Mouse (Mus musculus) bone marrow macrophage, adult 2 months (primary cell): ENCODE data around the gene Pla2g4b. TPM values are rescaled to one million over a fixed set of nuclear protein-coding genes. Genes with fewer than 3 reads are reported as not detected.
A peak's percentile ranks its signal among the peaks of the same experiment; 100 is the strongest.

ENCODE experiments used
- H3K27ac ChIP-seq: 2 replicates; pipeline ENCODE4 v1.5.1; 2012; ENCODE audit warnings: low read depth, low read length; ENCODE audit not compliant: insufficient read depth
- H3K4me1 ChIP-seq: 2 replicates; pipeline ENCODE4 v1.6.1; 2012; ENCODE audit warnings: low read length; ENCODE audit not compliant: control insufficient read depth, insufficient read depth
- H3K4me3 ChIP-seq: 2 replicates; pipeline ENCODE4 v1.5.1; 2012; ENCODE audit warnings: mild to moderate bottlenecking, low read length, moderate library complexity; ENCODE audit not compliant: insufficient read depth
- CTCF ChIP-seq: IDR thresholded peaks from 2 replicates; pipeline ENCODE4 v1.5.1; 2012; ENCODE audit warnings: low read depth, mild to moderate bottlenecking, low read length, moderate library complexity
- POLR2A ChIP-seq: IDR thresholded peaks from 2 replicates; pipeline ENCODE4 v1.6.1; 2012; ENCODE audit warnings: mild to moderate bottlenecking, low read depth, low read length, borderline replicate concordance
- polyA plus RNA-seq: library from polyadenylated mRNA; stranded (reverse); fragments of >200 nt; gene quantifications from 2 replicates; pipeline ENCODE4 v1.2.4, GENCODE M21; 2012; ENCODE audit not compliant: missing spikeins, insufficient read depth, insufficient read length

Gene Pla2g4b
- polyA plus RNA-seq, 1 experiment, result 1.4 TPM

DNA sequence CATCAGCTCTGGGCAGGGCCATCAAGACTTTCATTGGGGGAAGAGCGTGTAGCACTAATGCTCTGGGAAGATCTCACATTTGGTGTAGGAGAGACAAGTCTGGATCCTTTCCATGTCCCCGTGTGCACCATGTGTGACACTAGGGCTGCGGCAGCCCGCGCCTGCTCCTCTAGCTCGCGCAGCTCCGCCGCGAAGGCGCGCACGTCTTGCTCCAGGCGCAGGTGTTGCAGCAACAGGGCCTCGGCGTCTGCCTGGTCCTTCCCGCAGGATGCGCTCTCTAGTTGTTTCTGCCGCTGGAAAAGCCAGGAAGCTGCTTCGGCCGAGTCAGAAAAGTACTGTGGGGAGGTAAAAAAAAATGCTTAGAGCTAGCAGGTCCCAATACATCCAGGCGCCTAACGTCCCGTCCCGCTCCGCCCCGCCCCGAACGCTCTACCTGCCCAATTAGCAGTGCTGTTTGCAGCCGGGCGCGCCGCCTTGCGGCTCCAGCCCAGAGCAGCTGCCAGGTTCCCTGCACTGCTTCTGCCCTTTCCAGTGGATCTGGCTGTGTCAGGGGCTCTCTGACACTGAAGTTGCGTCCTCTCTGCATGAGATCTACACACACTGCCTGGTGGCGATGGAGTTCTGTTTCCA lies 43.0 kb downstream of the Pla2g4b start:
- 0 out of 2 replicates have a peak, but pooled peaks cover 2% of the 10 kb centered on the region for H3K4me1 ChIP-seq
- no peak overlapping the region for H3K27ac ChIP-seq
- H3K4me3 ChIP-seq, result peak overlapping the region; percentile 9; the same call in 1 of the 2 replicates
- TF ChIP-seq CTCF (no peak), POLR2A (no peak)

DNA sequence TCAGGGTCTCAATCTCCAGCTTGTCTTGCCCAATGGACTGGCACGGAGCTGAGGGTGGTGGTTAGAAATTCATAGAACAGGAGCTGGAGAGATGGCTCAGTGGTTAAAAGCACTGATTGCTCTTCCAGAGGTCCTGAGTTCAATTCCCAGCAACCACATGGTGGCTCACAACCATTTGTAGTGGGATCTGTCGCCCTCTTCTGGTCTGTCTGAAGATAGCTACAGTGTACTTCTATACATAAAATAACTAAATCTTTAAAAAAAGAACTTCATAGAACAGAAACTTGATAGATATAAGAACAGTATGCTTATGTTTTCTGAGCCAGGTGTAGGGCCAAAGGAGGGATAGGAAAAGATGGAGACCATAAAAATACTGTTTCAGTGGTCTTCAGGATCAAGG lies 49.2 kb downstream of the Pla2g4b start:
- no peak overlapping the region for H3K27ac ChIP-seq
- no peak for TF ChIP-seq POLR2A
- TF ChIP-seq CTCF, result no peak
- no peak overlapping the region for H3K4me3 ChIP-seq
- peaks cover 2% of the 10 kb centered on the region; the same call in 1 of the 2 replicates for H3K4me1 ChIP-seq

DNA sequence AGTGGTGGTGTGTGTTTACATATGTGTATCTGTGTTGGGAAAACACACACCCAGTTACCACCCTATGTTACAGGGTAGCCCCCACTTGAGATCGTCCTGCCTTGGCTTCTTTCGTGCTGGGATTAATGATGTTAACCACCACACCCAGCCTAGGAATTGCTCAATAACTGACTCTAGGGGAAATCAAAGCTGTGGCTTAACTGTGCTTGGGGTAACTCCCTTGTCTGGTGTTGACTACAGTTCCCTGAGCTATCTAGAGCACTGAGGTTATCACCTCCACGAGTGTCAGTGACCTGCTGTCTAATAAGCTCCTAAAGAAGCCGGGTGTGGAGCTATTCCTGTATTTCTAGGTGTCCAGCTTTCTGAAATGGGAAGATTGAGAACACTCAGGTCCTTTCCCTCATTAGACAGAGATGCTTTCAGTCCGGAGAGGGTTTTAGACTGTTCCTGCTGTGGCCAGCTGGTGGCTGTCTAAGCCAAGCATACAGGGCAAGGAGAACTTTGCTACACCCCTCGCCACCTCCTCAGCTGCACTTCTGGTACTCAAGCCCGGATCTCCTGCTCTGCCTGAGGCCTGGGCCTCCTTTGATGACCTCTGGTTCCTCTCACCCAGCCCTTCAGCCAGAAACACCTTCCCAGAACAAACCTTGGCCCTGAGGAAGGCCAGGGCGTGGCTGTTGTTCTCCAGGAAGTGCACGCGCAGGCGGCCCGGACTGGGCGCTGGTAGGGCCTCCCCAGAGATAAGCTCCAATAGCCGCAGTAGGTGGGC lies 51.6 kb downstream of the Pla2g4b start:
- no peak overlapping the region for H3K4me3 ChIP-seq
- 0 out of 2 replicates have a peak, but pooled peaks have one; percentile 27 for TF ChIP-seq CTCF
- no peak for TF ChIP-seq POLR2A
- peaks cover 2% of the 10 kb centered on the region; the same call in 1 of the 2 replicates for H3K4me1 ChIP-seq
- no peak overlapping the region for H3K27ac ChIP-seq

DNA sequence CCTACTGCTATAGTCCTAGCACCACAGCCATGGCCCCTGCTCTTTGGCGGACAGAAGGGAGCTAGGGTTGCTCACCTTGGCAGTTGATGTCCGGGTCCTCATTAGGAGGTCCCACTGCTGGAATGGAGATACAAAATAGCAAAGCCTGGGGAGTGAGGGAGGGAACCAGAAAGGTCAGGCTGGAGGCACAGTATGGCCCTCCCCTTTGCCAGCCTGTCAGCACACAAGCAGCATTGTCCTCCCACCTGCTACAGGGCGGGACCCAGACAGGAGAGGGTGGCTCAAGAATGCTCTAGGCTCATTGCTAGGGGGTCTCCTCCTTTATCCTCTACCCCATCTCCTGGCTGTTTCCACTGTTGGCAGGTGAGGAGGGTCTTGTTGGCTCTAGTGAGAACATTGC lies 52.8 kb downstream of the Pla2g4b start:
- peaks cover 2% of the 10 kb centered on the region; the same call in 1 of the 2 replicates for H3K4me1 ChIP-seq
- TF ChIP-seq CTCF (no peak), POLR2A (no peak)
- H3K4me3 ChIP-seq, result no peak overlapping the region
- no peak overlapping the region for H3K27ac ChIP-seq

DNA sequence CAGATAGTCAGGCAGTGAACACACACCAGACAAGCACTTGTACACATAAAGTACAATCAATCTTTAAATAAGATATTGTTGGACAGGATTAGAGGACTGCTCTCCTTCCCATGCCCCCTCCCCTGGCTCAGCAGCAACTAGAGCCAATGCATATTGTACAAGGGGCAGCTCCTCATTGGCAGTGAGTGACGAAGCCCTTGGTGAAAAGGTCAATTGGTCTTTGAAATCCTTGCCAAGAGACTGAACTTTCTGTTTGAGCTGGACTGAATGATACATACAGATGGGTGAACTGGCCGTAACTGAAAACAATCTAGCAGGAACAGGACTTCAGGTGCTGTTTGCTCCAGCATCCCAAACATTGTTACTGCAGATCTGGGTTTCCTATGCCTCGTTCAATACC lies 54.2 kb downstream of the Pla2g4b start:
- no peak for TF ChIP-seq POLR2A
- TF ChIP-seq CTCF, result no peak; the same call in 1 of the 2 replicates

DNA sequence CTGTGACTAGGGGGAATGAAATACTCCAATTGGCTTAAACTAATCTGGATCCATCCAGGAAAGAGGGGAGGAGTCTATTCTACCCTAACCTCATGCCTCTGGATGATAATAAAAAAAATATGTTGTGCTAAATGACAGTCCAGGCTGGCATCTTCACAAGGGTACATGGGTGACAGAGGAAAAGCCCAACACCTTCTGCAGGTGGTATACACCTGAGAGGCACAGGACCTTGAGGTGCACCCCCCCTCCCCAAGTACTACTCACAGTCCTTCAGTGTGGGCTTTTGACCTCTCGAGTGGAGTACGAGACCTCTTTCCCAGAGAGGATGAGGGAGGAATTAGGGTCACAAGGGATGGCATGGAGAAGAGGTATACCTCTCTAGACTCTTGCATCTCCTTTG lies 54.7 kb downstream of the Pla2g4b start:
- Histone ChIP-seq H3K4me3 (no peak overlapping the region), H3K4me1 (peaks cover 2% of the 10 kb centered on the region; the same call in 1 of the 2 replicates), H3K27ac (no peak overlapping the region)
- TF ChIP-seq CTCF (no peak), POLR2A (no peak)

More for the DNA sequence above, 54.2 kb downstream of the Pla2g4b start:
- Histone ChIP-seq H3K27ac (no peak overlapping the region), H3K4me3 (no peak overlapping the region), H3K4me1 (peaks cover 2% of the 10 kb centered on the region; the same call in 1 of the 2 replicates)

DNA sequence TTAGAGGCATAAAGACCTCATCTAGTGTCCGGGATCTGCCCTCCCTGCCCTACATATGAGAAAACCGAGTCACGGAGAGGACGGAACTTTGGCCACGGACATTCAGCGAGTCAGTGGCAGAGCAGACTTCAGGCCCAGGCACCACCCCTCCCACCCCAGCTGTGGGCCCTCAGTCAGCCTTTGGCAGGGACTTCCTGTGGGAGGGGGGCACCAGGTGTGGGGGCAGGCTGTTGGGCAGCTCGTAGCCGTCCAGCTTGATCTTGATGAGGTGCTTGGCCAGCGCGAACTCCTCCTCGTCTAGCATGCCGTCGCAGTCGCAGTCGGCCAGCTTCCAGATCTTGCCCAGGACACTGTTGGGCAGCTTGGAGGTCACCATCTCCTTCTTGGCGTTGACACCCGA lies 57.8 kb downstream of the Pla2g4b start:
- no peak overlapping the region for H3K4me3 ChIP-seq
- H3K27ac ChIP-seq, result no peak overlapping the region
- peaks cover 18% of the 10 kb centered on the region for H3K4me1 ChIP-seq
- TF ChIP-seq CTCF (no peak), POLR2A (no peak)

Other genes starting within 250 kb of the Pla2g4b start
- 9.7 and 10.6 TPM in 2 replicates for gene Rpap1, start 245.9 kb upstream of the Pla2g4b start, polyA plus RNA-seq
- gene Tyro3, start 235.7 kb upstream of the Pla2g4b start, polyA plus RNA-seq, result not detected in 2 replicates
- gene Mga, start 136.2 kb upstream of the Pla2g4b start, polyA plus RNA-seq, result 30.3 and 30.8 TPM in 2 replicates
- 5.4 and 7.5 TPM in 2 replicates for gene Mapkbp1, start 60.7 kb upstream of the Pla2g4b start, polyA plus RNA-seq
- 2.4 and 2.8 TPM in 2 replicates for gene Jmjd7, start 5.9 kb upstream of the Pla2g4b start, polyA plus RNA-seq
- gene Gm28042, start 5.9 kb upstream of the Pla2g4b start, polyA plus RNA-seq, result 0.25 TPM in 1 of 2 replicates, not detected in the other
- 327 and 347 TPM in 2 replicates for gene Ehd4, start 121.2 kb downstream of the Pla2g4b start, polyA plus RNA-seq
- gene Pla2g4e, start 211.9 kb downstream of the Pla2g4b start, polyA plus RNA-seq, result not detected in 2 replicates